In the genomic region with DNA sequence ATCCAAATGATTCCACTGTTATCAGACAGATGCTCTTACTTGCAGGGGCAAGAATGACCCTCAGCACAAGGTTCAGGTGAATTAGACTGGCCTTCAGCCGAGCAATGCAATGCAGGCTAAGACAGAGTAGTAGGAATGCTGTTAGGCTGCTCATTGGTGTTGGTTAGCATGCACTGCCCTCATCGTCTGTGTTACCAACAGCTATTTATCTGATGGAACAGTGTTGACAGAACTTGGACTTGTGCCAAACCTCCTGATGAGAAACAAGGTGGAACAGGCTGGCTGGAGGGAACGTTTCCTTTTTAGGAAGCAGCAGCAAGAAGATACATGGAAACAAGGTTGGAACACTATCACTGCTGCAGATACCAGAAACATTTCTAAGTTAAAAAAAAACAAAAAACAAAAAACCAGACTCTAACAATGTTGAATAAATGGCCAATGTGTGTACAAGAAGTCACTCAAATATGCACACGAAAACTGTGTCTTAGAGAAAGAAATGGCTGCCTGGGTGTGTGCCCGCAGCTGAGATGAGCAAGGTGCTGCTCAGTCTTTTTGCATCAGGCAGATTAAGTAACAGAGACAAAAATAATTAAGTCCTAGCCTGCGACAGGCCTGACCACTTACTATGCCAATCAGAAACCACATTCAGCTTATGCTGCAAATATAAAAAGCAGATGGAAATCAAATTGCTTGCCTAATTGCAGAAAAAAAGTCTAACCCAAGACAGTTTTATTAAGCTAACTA, we compare ENCODE assay signal across 7 mouse cellular contexts.
A peak's percentile ranks its signal among the peaks of the same experiment; 100 is the strongest.
DNase-seq lines count a peak whose midpoint lies in the region; ATAC-seq lines count a peak whose summit lies in the region.

No protein-coding gene starts in this region.

- ATAC-seq in erythroid progenitor cell, adult 5-6 weeks (replicated peaks; ENCODE audit: low FRiP score, poor library complexity, severe bottlenecking) = no peak

- peak; percentile 30 for DNase-seq in right cerebral cortex, adult 18-20 months
- DNase-seq in right cerebral cortex, postnatal 25 days = no peak
- peak; percentile 90 for DNase-seq in cerebellum, adult 8-10 months
- DNase-seq in heart, adult 18-20 months = peak; percentile 56 to 66
- peak; percentile 44 for DNase-seq in kidney, postnatal 14 days
- peak; percentile 56 for DNase-seq in mesoderm, embryonic 11.5 days (ENCODE audit: low read depth, low spot score)
